Mouse (Mus musculus): ENCODE measurements around the gene Uba2. TPM values are rescaled to one million over a fixed set of nuclear protein-coding genes. Genes with fewer than 3 reads are reported as not detected.

The Uba2 gene
- total and polyA plus RNA-seq, 2 experiments, result 16.9 to 31.8 TPM

DNA sequence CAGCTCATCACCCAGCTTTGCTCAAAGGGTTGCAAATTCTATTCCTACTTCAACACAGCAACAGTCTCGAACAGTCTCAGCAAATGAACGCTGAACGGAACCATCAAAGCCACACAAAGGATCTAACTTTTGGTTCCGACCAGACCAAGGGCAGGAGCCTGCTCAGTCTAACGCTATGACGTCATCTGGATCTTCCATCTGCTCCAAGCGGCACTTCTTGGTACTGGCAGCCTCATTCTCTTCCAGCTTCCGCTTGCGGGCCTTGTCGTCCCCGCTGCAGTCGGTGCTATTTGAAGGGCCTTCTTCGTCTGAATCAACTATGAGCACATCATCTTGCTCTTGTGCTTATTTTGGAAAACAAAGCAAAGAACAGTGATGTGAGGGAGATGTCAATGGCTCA is 28.3 kb downstream of the Uba2 start:
- no peak overlapping the region for H3K9ac ChIP-seq (ENCODE audit: low read depth, low read length)
- H3K4me3 ChIP-seq (ENCODE audit: insufficient read depth, low read depth, low read length), result no peak overlapping the region
- 97% methylated on average over 13 of the region's 13 CpGs for WGBS
- H3K36me3 ChIP-seq (ENCODE audit: control insufficient read depth, insufficient read depth, low read length), result peaks cover 44% of the 10 kb centered on the region
- TF ChIP-seq POLR2A (IDR thresholded peaks at IDR 0.05; ENCODE audit: extremely low read depth, insufficient read depth, low read length) (no peak), CTCF (IDR thresholded peaks at IDR 0.05; ENCODE audit: low read depth, low read length) (no peak)
- H3K27ac ChIP-seq (replicated peaks; ENCODE audit: insufficient read depth, low read depth, low read length), result no peak overlapping the region
- H3K27me3 ChIP-seq (ENCODE audit: control insufficient read depth, insufficient read depth, low read length), result no peaks in the 10 kb centered on the region
- H3K79me2 ChIP-seq (ENCODE audit: control insufficient read depth, insufficient read depth, low read length), result no peaks in the 10 kb centered on the region
- no peak for DNase-seq (ENCODE audit: extremely low read depth, low read depth, low spot score)
- no peaks in the 10 kb centered on the region for H3K4me1 ChIP-seq (ENCODE audit: control insufficient read depth, insufficient read depth, low read length)

GRCm38 (mm10) chr7:34139493-34139892 is 29.9 kb downstream of the Uba2 start:
- DNase-seq (ENCODE audit: extremely low read depth, low read depth, low spot score), result no peak
- no peak overlapping the region for H3K9ac ChIP-seq (ENCODE audit: low read depth, low read length)
- H3K4me1 ChIP-seq (ENCODE audit: control insufficient read depth, insufficient read depth, low read length), result no peaks in the 10 kb centered on the region
- H3K27ac ChIP-seq (replicated peaks; ENCODE audit: insufficient read depth, low read depth, low read length), result no peak overlapping the region
- WGBS, result 87% methylated on average over 6 of the region's 6 CpGs
- H3K27me3 ChIP-seq (ENCODE audit: control insufficient read depth, insufficient read depth, low read length), result no peaks in the 10 kb centered on the region
- TF ChIP-seq POLR2A (IDR thresholded peaks at IDR 0.05; ENCODE audit: extremely low read depth, insufficient read depth, low read length) (no peak), CTCF (IDR thresholded peaks at IDR 0.05; ENCODE audit: low read depth, low read length) (no peak)
- H3K79me2 ChIP-seq (ENCODE audit: control insufficient read depth, insufficient read depth, low read length), result no peaks in the 10 kb centered on the region
- peaks cover 36% of the 10 kb centered on the region for H3K36me3 ChIP-seq (ENCODE audit: control insufficient read depth, insufficient read depth, low read length)
- H3K4me3 ChIP-seq (ENCODE audit: insufficient read depth, low read depth, low read length), result no peak overlapping the region

DNA sequence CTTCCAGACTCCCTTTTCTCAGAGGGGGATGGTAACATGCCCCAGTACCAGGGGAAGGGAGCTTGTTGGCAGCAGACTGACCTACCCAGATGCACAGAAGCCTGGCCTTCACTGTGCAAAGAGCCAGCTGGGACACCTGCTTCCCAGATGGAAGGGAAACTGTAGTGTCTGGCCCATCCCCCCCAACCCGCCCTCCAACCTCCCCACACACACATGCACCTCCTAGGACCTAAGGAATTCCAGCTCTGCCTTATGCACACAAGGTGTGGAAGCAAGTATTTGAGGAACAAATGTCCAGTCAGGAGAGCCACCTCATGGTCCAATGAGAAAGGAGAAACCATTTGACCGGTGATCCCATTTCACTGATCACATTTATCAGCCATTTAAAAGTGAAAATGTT is 35.1 kb downstream of the Uba2 start:
- H3K36me3 ChIP-seq (ENCODE audit: control insufficient read depth, insufficient read depth, low read length), result no peaks in the 10 kb centered on the region
- DNase-seq (ENCODE audit: extremely low read depth, low read depth, low spot score), result no peak
- 97% methylated on average over 2 of the region's 2 CpGs for WGBS
- no peak overlapping the region for H3K27ac ChIP-seq (replicated peaks; ENCODE audit: insufficient read depth, low read depth, low read length)
- TF ChIP-seq POLR2A (IDR thresholded peaks at IDR 0.05; ENCODE audit: extremely low read depth, insufficient read depth, low read length) (no peak), CTCF (IDR thresholded peaks at IDR 0.05; ENCODE audit: low read depth, low read length) (no peak)
- H3K79me2 ChIP-seq (ENCODE audit: control insufficient read depth, insufficient read depth, low read length), result no peaks in the 10 kb centered on the region; the same call in 1 of the 2 replicates
- H3K4me1 ChIP-seq (ENCODE audit: control insufficient read depth, insufficient read depth, low read length), result no peaks in the 10 kb centered on the region; the same call in 1 of the 2 replicates
- H3K27me3 ChIP-seq (ENCODE audit: control insufficient read depth, insufficient read depth, low read length), result peaks cover 9% of the 10 kb centered on the region
- H3K4me3 ChIP-seq (ENCODE audit: insufficient read depth, low read depth, low read length), result no peak overlapping the region
- H3K9ac ChIP-seq (ENCODE audit: low read depth, low read length), result no peak overlapping the region

GRCm38 (mm10) chr7:34133117-34133762 is 36.2 kb downstream of the Uba2 start, which contains the start of gene Wtip:
TSS of gene Wtip (minus strand) at chr7:34133268.
- Histone ChIP-seq H3K27me3 (ENCODE audit: control insufficient read depth, insufficient read depth, low read length) (peaks cover 9% of the 10 kb centered on the region), H3K4me1 (ENCODE audit: control insufficient read depth, insufficient read depth, low read length) (no peaks in the 10 kb centered on the region; the same call in 1 of the 2 replicates), H3K36me3 (ENCODE audit: control insufficient read depth, insufficient read depth, low read length) (no peaks in the 10 kb centered on the region), H3K27ac (replicated peaks; ENCODE audit: insufficient read depth, low read depth, low read length) (no peak within 1 kb of the TSS), H3K9ac (ENCODE audit: low read depth, low read length) (peak within 1 kb of the TSS; percentile 81), H3K4me3 (ENCODE audit: insufficient read depth, low read depth, low read length) (peak within 1 kb of the TSS; percentile 74), H3K79me2 (ENCODE audit: control insufficient read depth, insufficient read depth, low read length) (no peaks in the 10 kb centered on the region; the same call in 1 of the 2 replicates)
- 4% methylated on average over 53 of the region's 65 CpGs for WGBS
- TF ChIP-seq CTCF (IDR thresholded peaks at IDR 0.05; ENCODE audit: low read depth, low read length) (no peak), POLR2A (IDR thresholded peaks at IDR 0.05; ENCODE audit: extremely low read depth, insufficient read depth, low read length) (no peak)
- no peak for DNase-seq (ENCODE audit: extremely low read depth, low read depth, low spot score)

DNA sequence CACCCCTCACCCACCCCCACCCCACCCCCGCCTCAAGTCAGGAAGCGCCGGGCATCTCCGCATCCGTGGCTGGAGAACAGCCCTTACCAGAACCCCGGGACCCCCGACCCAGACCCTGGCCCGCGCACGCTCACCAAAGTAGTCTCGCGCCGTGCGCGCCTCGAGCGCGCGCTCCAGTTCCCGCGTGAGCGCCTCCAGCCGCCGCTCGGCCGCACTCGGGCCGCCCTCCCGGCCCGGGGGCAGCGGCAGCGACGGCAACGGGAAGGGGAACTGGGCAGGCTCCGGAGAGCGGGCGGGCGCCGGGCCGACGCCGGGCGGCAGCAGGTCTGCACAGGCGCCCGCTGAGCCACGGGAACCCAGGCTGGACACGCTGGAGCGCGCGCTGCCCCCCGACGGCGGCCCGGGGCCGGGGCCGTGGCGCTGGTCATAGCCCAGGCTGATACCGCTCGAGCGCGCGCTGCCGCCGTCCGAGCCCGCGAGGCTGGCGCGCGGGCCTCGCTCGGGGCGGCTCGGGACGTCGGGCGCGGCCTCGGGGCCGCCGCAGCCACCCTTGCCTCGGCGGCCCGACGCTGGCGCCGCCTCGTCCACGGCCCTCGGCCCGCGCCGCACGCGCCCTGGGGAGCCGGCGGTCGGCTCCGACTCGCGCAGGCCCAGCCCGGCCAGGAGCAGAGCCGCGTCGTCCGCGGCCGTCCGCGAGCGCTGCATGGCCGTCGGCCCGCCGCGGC is 36.9 kb downstream of the Uba2 start:
- H3K27me3 ChIP-seq (ENCODE audit: control insufficient read depth, insufficient read depth, low read length), result peaks cover 9% of the 10 kb centered on the region
- H3K79me2 ChIP-seq (ENCODE audit: control insufficient read depth, insufficient read depth, low read length), result no peaks in the 10 kb centered on the region; the same call in 1 of the 2 replicates
- DNase-seq (ENCODE audit: extremely low read depth, low read depth, low spot score), result no peak
- H3K27ac ChIP-seq (replicated peaks; ENCODE audit: insufficient read depth, low read depth, low read length), result no peak overlapping the region
- H3K36me3 ChIP-seq (ENCODE audit: control insufficient read depth, insufficient read depth, low read length), result no peaks in the 10 kb centered on the region
- H3K4me1 ChIP-seq (ENCODE audit: control insufficient read depth, insufficient read depth, low read length), result no peaks in the 10 kb centered on the region; the same call in 1 of the 2 replicates
- WGBS, result 4% methylated on average over 115 of the region's 116 CpGs
- H3K4me3 ChIP-seq (ENCODE audit: insufficient read depth, low read depth, low read length), result peak overlapping the region; percentile 74
- TF ChIP-seq POLR2A (IDR thresholded peaks at IDR 0.05; ENCODE audit: extremely low read depth, insufficient read depth, low read length), result no peak
- no peak for TF ChIP-seq CTCF (IDR thresholded peaks at IDR 0.05; ENCODE audit: low read depth, low read length)
- H3K9ac ChIP-seq (ENCODE audit: low read depth, low read length), result peak overlapping the region; percentile 81
